Mouse (Mus musculus): ENCODE results near the gene Kcnj15.

The Kcnj15 gene

GRCm38 (mm10) chr16:95257266-95257894 is at the start of gene Kcnj15:
Kcnj15 (plus strand) TSS chr16:95257558.
- DNase-seq, result no peak

GRCm38 (mm10) chr16:95208243-95208642 is 49.1 kb upstream of the Kcnj15 start:
- DNase-seq, result no peak

DNA sequence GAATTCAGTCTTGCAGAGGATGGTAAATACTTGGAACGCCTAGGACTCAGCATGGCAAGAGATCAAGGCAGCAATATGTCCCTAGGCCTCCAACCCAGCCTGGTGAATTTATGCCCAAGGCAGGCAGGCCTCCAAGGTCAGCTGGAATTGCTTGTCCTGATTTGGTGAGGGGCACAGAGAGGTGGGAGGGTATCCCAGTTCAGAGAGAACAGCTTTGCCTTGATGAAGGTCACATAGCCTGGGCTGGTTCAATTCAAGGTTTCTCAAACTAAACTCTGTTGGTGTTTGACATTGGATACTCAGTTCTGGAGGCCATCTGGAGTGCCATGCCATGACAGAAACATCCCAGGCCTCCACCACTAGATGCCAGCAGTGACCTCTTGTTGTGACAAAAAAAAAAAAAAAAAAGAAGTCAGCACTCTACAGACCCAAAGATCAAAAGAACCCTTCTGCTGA is 48.3 kb upstream of the Kcnj15 start:
- no peak for DNase-seq

DNA sequence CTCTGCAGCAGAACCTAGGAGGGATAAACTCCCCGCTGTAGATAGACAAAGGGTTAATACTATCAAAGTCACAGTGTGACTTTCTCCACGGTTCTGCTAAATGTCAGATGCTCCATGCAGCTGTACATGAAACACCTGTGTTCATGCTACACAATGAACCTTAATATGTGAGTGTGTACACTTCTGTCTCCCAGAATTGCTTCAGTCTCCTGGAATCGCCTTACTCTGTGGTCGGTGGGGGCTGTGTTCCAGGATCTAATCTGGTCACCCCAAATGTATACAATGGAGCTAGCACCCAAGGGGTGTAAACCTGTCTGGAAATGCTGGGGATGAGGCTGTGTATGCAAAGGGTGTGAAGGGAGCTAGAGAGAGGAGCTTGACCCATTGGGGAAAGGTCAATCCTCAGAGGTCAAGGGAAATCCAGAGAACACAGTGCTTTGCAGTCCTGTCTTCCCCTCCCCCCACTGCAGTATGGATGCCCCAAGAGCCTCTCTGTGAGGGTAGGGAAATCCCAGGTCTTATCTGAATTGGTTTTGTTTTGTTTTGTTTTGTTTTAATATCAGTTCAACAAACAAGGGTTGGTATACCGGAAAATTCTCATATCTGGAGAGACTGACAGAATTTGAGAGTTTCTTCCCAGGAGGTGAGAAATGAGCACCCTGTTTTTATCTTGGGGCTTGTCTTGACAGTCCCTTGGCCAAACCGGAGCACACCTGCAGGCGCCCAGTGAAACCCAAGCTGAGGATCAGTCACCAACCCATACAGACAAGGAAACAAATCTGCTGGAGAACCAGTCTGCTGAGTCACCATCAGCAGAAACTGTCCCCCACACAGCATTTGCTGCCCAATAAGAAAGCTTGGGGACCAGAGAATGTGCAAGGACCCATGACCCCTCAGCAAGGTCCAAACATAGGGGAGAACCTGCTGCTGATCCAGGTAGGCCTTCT is 42.8 kb upstream of the Kcnj15 start:
- no peak for DNase-seq

DNA sequence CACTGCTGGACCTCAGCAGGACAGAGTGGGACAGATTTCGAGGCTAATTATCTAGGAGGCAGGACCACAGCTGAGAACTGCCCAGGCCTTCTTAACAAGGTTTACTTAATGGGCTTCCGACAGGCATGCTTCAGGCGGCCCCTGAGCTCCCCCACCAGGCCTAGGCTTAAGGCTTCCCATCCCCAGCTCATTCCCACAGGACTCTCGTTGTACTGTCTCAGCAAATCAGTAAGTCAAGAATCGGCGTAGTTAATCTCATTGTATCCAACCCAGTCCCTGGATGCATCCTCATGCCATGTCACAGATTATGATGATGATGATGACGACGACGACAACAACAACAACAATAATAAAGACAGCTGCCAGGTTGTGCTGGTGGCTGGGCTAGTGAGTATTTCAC is 41.6 kb upstream of the Kcnj15 start:
- DNase-seq, result no peak

- no peak for DNase-seq
These were observed 41.0 kb upstream of the Kcnj15 start for GRCm38 (mm10) chr16:95216346-95216745.

GRCm38 (mm10) chr16:95216824-95217223 is 40.5 kb upstream of the Kcnj15 start:
- DNase-seq, result no peak

GRCm38 (mm10) chr16:95218783-95219182 is 38.6 kb upstream of the Kcnj15 start:
- DNase-seq, result peak in 1 of 2 experiments; percentile 12

- no peak for DNase-seq
These were observed 37.9 kb upstream of the Kcnj15 start for GRCm38 (mm10) chr16:95219459-95219858.

GRCm38 (mm10) chr16:95221051-95221450 is 36.3 kb upstream of the Kcnj15 start:
- no peak for DNase-seq

DNA sequence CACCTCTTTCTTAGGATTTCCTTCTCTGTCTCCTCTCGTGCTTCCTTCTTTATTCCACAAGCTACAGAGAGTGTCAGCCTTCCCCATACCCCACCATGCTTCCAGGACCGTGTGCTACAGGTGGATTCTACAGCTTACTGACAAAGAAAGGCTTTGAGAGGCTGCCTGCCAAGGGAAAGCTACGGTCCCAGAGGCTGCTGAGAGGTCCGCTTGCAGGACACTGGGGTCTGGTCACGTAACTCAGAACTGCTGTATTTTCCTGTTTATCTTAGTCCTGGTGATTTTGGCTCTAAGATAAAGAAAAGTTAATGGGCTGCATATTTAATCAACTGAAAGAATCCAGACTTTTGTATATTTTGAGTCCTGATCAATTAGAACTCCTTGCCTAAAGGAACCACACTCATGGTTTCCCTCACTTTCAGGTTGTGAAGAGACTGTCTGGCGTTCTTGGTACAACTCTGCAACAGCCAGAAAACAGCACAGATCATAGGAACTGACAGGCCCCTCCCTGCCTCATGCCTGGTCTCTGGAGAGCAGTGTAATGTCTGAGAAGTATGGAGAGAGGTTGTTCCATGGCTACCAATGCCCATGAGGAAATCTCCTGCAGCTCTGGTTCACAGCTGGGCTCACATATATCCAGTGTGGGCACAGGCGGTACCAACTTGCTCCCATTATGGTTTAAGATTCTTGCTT is 35.2 kb upstream of the Kcnj15 start:
- DNase-seq, result no peak

- DNase-seq, result no peak
These were observed 33.9 kb upstream of the Kcnj15 start for GRCm38 (mm10) chr16:95223435-95223834.

DNA sequence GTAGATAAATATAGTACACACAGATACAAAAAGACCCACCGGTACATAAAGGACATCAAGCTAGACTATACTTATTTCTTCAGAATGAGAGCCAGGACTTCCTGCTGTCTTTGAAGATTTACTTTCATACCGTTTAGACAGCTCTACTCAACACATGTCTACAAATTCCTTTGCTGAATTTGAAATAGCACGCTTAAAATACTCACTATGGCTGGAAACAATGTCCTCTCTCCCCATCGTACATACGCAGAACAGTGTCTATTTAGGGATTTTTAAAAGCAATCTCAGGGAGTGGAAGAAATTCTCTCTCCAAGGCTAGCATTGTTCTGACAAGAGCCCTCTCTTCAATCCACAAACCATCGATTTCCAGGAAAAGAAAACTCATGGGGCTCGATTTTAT is 32.1 kb upstream of the Kcnj15 start:
- DNase-seq, result no peak

DNA sequence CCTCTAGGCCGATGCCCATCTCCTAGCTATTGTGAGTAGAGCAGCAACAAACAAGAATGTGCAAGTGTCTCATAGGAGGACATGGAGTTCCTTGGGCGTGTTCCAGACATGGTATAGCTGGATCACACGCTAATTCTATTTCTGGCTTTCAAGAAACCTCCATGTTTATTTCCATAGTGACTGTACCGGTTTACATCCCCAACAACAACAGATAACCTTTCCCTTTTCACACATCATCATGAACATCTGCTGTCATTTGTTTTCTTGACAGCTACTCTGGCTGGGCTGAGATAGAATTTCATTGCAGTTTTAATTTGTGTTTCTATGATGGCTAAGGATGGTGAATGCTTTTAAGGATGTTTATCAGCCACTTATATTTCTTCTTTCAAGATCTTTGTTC is 25.6 kb upstream of the Kcnj15 start:
- DNase-seq, result no peak

DNA sequence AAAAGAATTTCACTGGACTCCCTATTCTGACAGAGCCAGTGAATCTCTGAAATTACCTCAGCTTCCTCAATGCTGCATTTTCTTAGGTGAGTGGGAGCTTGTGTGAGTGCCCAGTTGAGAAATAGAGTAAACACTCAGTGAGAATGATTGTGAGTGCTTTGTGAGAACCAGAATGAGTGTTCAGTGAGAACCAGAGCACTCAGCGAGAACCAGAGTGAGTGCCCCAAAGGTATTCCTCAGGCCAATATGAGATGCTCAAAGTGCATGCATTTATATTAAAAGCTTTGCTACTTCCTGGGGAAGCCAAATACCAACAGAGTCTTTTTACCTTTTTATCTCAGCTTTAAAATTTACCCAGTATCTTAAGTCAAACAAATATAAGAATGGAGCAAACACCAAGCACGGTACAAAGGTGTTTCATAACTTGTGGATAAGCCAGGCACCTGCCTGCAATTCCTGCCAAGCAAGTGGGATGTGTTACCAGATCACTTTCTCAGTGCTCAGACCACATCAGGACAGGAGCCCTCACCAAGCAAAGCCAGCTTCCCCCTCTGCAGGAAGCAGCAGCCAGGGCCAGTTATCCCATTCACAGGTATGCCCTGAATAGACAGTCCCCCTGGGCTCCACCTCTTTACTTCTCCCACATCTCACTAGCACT is 22.3 kb upstream of the Kcnj15 start:
- no peak for DNase-seq

- no peak for DNase-seq
These were observed 18.0 kb upstream of the Kcnj15 start for GRCm38 (mm10) chr16:95239209-95239925.

- DNase-seq, result no peak
These were observed 16.7 kb upstream of the Kcnj15 start for GRCm38 (mm10) chr16:95240688-95241087.

DNA sequence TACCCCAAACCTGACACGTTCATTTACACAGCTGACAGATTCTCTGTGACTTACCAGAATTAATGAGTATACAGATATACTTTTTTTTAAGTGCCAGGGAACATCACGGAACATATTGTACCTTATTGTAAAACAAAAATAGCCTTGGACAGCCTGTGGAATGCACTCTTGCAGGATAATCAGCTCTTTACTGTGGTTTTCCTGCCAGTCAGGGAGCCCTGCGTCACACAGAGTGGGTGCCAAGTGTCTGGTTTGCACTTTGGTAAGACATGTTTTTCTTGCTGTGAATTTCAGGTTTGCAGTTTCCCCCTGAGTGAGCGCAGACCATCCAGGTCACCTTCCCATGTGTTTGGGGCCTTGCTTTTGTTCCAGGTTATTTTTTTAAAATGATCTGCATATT is 15.8 kb upstream of the Kcnj15 start:
- DNase-seq, result no peak

DNA sequence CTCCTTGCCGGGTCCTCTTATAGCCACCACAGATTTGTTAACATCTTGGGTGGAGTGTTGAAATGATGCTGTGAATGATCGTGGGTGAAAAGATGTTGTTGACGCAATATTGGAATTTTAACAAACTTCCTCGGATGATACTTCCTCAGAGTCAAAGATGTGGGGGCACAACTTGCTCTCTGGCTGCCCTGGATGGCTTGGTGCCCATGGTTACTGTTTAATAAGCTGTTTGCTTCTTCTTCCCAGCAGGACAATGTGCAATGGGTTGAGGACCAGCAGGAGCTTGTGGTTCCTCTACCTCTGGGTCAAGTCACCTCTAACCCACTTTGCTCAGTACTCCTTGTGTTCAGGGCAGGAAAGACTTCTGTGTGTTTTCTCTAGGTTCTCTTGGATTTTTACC is 15.2 kb upstream of the Kcnj15 start:
- DNase-seq, result no peak

- no peak for DNase-seq
These were observed 14.0 kb upstream of the Kcnj15 start for GRCm38 (mm10) chr16:95243401-95243800.

DNA sequence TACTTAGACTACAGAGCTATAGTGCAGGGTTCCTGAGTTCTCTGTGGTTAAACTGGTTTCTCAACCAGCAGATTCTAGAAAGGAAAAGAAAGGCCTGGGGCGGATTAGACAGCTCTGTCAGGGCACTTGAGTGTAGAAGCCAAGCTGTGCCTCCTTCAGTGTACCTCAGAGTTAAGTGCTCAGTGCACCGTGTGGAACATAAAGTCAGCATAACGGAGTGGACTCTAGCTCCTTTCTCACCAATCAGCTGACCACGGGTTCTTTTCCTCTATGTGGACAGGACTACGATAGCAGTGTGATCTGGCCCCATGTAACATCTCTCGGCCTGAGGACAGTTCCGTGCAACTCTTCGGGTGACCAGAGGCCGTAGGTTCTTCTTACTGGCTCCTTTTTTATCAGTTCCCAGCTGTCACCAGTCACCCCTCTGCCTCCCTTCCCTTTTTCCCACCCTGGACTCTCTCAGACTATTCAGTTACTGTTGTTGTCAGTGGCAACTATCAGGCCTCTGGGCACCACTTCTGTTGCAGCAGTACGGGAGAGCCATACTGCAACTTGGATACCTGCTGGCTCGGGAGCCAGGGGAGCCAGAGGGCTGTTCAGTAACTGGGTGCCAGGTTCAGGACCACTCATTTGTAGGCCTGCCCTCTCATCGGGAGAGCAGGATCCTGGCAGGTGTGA is 12.6 kb upstream of the Kcnj15 start:
- DNase-seq, result no peak

GRCm38 (mm10) chr16:95245499-95245898 is 11.9 kb upstream of the Kcnj15 start:
- DNase-seq, result no peak

Measured in thymus, adult 18-20 months (tissue).